Comparison of ENCODE assay signal across 12 mouse cellular contexts in genomic region chr16:52399112-52399511, GRCm38 (mm10).
"Had no signal": no experiment of that assay in that cellular context is flagged by ENCODE, and none has a peak within 500 bp of the region (broad histone marks: within the 10 kb centered on the region; RNA-seq: fewer than 3 reads in every experiment).

No protein-coding gene starts in this region.

- DNase-seq: retina, postnatal 1 day; right cerebral cortex, adult 18-20 months; right cerebral cortex, postnatal 14 days; right cerebral cortex, postnatal 25 days; right cerebral cortex, postnatal 4 days; spleen, adult 18-20 months; thymus, adult 18-20 months; thymus, adult 2 months; thymus, postnatal 14 days; thymus, postnatal 25 days; thymus, postnatal 36 days; thymus, postnatal 4 days had no signal
